Mouse (Mus musculus): ENCODE data around the gene Cdh15. TPM values are rescaled to one million over a fixed set of nuclear protein-coding genes. Genes with fewer than 3 reads are reported as not detected.

The Cdh15 gene
- polyA plus RNA-seq, 1 experiment from 2014 or later = 2.9 TPM

GRCm38 (mm10) chr8:122891440-122891839 lies 43.7 kb downstream of the Cdh15 start:
- Histone ChIP-seq H3K36me3 (ENCODE audit: control insufficient read depth, insufficient read depth, low read length) (peaks cover 58% of the 10 kb centered on the region), H3K4me3 (ENCODE audit: low read depth, low read length) (no peak overlapping the region), H3K27ac (ENCODE audit: low read length) (no peak overlapping the region), H3K9ac (ENCODE audit: low read depth, low read length) (no peak overlapping the region), H3K9me3 (replicated peaks; ENCODE audit: control insufficient read depth, low read length, poor library complexity, severe bottlenecking) (no peaks in the 10 kb centered on the region), H3K4me2 (ENCODE audit: low read length) (no peak overlapping the region), H3K27me3 (ENCODE audit: control insufficient read depth, insufficient read depth, low read depth, low read length) (no peaks in the 10 kb centered on the region), H3K4me1 (ENCODE audit: control insufficient read depth, insufficient read depth, low read length) (no peaks in the 10 kb centered on the region)
- 88% methylated on average over 12 of the region's 12 CpGs for WGBS
- ATAC-seq = no peak

- no peak overlapping the region for H3K4me2 ChIP-seq (ENCODE audit: low read length)
- peaks cover 50% of the 10 kb centered on the region for H3K36me3 ChIP-seq (ENCODE audit: control insufficient read depth, insufficient read depth, low read length)
- no peak overlapping the region for H3K27ac ChIP-seq (ENCODE audit: low read length)
- no peak for ATAC-seq
- H3K9me3 ChIP-seq (replicated peaks; ENCODE audit: control insufficient read depth, low read length, poor library complexity, severe bottlenecking) = no peaks in the 10 kb centered on the region
- H3K4me1 ChIP-seq (ENCODE audit: control insufficient read depth, insufficient read depth, low read length) = no peaks in the 10 kb centered on the region
- no peaks in the 10 kb centered on the region for H3K27me3 ChIP-seq (ENCODE audit: control insufficient read depth, insufficient read depth, low read depth, low read length)
- no peak overlapping the region for H3K9ac ChIP-seq (ENCODE audit: low read depth, low read length)
- H3K4me3 ChIP-seq (ENCODE audit: low read depth, low read length) = no peak overlapping the region
- WGBS = 92% methylated on average over 12 of the region's 12 CpGs
Measured at GRCm38 (mm10) chr8:122893451-122893850, 45.7 kb downstream of the Cdh15 start.

GRCm38 (mm10) chr8:122896317-122896716 lies 48.6 kb downstream of the Cdh15 start:
- no peak for ATAC-seq
- no peak overlapping the region for H3K9ac ChIP-seq (ENCODE audit: low read depth, low read length)
- H3K27ac ChIP-seq (ENCODE audit: low read length) = no peak overlapping the region
- no peak overlapping the region for H3K4me2 ChIP-seq (ENCODE audit: low read length)
- no peaks in the 10 kb centered on the region for H3K27me3 ChIP-seq (ENCODE audit: control insufficient read depth, insufficient read depth, low read depth, low read length)
- H3K4me3 ChIP-seq (ENCODE audit: low read depth, low read length) = no peak overlapping the region
- H3K9me3 ChIP-seq (replicated peaks; ENCODE audit: control insufficient read depth, low read length, poor library complexity, severe bottlenecking) = no peaks in the 10 kb centered on the region
- H3K36me3 ChIP-seq (ENCODE audit: control insufficient read depth, insufficient read depth, low read length) = peaks cover 40% of the 10 kb centered on the region
- H3K4me1 ChIP-seq (ENCODE audit: control insufficient read depth, insufficient read depth, low read length) = no peaks in the 10 kb centered on the region
- 92% methylated on average over 11 of the region's 11 CpGs for WGBS

- H3K4me1 ChIP-seq (ENCODE audit: control insufficient read depth, insufficient read depth, low read length) = no peaks in the 10 kb centered on the region
- H3K36me3 ChIP-seq (ENCODE audit: control insufficient read depth, insufficient read depth, low read length) = peaks cover 38% of the 10 kb centered on the region
- no peak for ATAC-seq
- no peak overlapping the region for H3K9ac ChIP-seq (ENCODE audit: low read depth, low read length)
- H3K4me3 ChIP-seq (ENCODE audit: low read depth, low read length) = no peak overlapping the region
- no peak overlapping the region for H3K4me2 ChIP-seq (ENCODE audit: low read length)
- no peak overlapping the region for H3K27ac ChIP-seq (ENCODE audit: low read length)
- WGBS = 93% methylated on average over 8 of the region's 8 CpGs
- no peaks in the 10 kb centered on the region for H3K9me3 ChIP-seq (replicated peaks; ENCODE audit: control insufficient read depth, low read length, poor library complexity, severe bottlenecking)
- no peaks in the 10 kb centered on the region for H3K27me3 ChIP-seq (ENCODE audit: control insufficient read depth, insufficient read depth, low read depth, low read length)
Measured at GRCm38 (mm10) chr8:122897200-122897599, 49.4 kb downstream of the Cdh15 start.

- no peaks in the 10 kb centered on the region for H3K4me1 ChIP-seq (ENCODE audit: control insufficient read depth, insufficient read depth, low read length)
- H3K9ac ChIP-seq (ENCODE audit: low read depth, low read length) = no peak overlapping the region
- H3K4me2 ChIP-seq (ENCODE audit: low read length) = no peak overlapping the region
- no peaks in the 10 kb centered on the region for H3K27me3 ChIP-seq (ENCODE audit: control insufficient read depth, insufficient read depth, low read depth, low read length)
- no peaks in the 10 kb centered on the region for H3K9me3 ChIP-seq (replicated peaks; ENCODE audit: control insufficient read depth, low read length, poor library complexity, severe bottlenecking)
- H3K4me3 ChIP-seq (ENCODE audit: low read depth, low read length) = no peak overlapping the region
- no peak overlapping the region for H3K27ac ChIP-seq (ENCODE audit: low read length)
- 87% methylated on average over 4 of the region's 4 CpGs for WGBS
- peaks cover 34% of the 10 kb centered on the region for H3K36me3 ChIP-seq (ENCODE audit: control insufficient read depth, insufficient read depth, low read length)
- no peak for ATAC-seq
Measured at GRCm38 (mm10) chr8:122898018-122898417, 50.3 kb downstream of the Cdh15 start.

GRCm38 (mm10) chr8:122898473-122898872 lies 50.7 kb downstream of the Cdh15 start:
- H3K27ac ChIP-seq (ENCODE audit: low read length) = no peak overlapping the region
- WGBS = 96% methylated on average over 12 of the region's 12 CpGs
- no peaks in the 10 kb centered on the region for H3K27me3 ChIP-seq (ENCODE audit: control insufficient read depth, insufficient read depth, low read depth, low read length)
- ATAC-seq = no peak
- H3K4me3 ChIP-seq (ENCODE audit: low read depth, low read length) = no peak overlapping the region
- H3K36me3 ChIP-seq (ENCODE audit: control insufficient read depth, insufficient read depth, low read length) = peaks cover 32% of the 10 kb centered on the region
- no peak overlapping the region for H3K9ac ChIP-seq (ENCODE audit: low read depth, low read length)
- no peaks in the 10 kb centered on the region for H3K9me3 ChIP-seq (replicated peaks; ENCODE audit: control insufficient read depth, low read length, poor library complexity, severe bottlenecking)
- H3K4me2 ChIP-seq (ENCODE audit: low read length) = no peak overlapping the region
- no peaks in the 10 kb centered on the region for H3K4me1 ChIP-seq (ENCODE audit: control insufficient read depth, insufficient read depth, low read length)

GRCm38 (mm10) chr8:122899085-122899484 lies 51.3 kb downstream of the Cdh15 start:
- Histone ChIP-seq H3K4me3 (ENCODE audit: low read depth, low read length) (no peak overlapping the region), H3K9ac (ENCODE audit: low read depth, low read length) (no peak overlapping the region), H3K4me1 (ENCODE audit: control insufficient read depth, insufficient read depth, low read length) (no peaks in the 10 kb centered on the region), H3K36me3 (ENCODE audit: control insufficient read depth, insufficient read depth, low read length) (peaks cover 29% of the 10 kb centered on the region), H3K9me3 (replicated peaks; ENCODE audit: control insufficient read depth, low read length, poor library complexity, severe bottlenecking) (no peaks in the 10 kb centered on the region), H3K27me3 (ENCODE audit: control insufficient read depth, insufficient read depth, low read depth, low read length) (no peaks in the 10 kb centered on the region), H3K27ac (ENCODE audit: low read length) (no peak overlapping the region), H3K4me2 (ENCODE audit: low read length) (no peak overlapping the region)
- ATAC-seq = no peak
- WGBS = 62% methylated on average over 5 of the region's 5 CpGs

- ATAC-seq = no peak
- no peak overlapping the region for H3K27ac ChIP-seq (ENCODE audit: low read length)
- no peaks in the 10 kb centered on the region; the same call in 1 of the 2 replicates for H3K4me1 ChIP-seq (ENCODE audit: control insufficient read depth, insufficient read depth, low read length)
- peaks cover 7% of the 10 kb centered on the region; the same call in 1 of the 2 replicates for H3K36me3 ChIP-seq (ENCODE audit: control insufficient read depth, insufficient read depth, low read length)
- H3K4me2 ChIP-seq (ENCODE audit: low read length) = no peak overlapping the region
- no peaks in the 10 kb centered on the region for H3K27me3 ChIP-seq (ENCODE audit: control insufficient read depth, insufficient read depth, low read depth, low read length)
- no peak overlapping the region for H3K4me3 ChIP-seq (ENCODE audit: low read depth, low read length)
- H3K9me3 ChIP-seq (replicated peaks; ENCODE audit: control insufficient read depth, low read length, poor library complexity, severe bottlenecking) = no peaks in the 10 kb centered on the region
- no peak overlapping the region for H3K9ac ChIP-seq (ENCODE audit: low read depth, low read length)
- 93% methylated on average over 7 of the region's 7 CpGs for WGBS
Measured at GRCm38 (mm10) chr8:122901476-122901875, 53.7 kb downstream of the Cdh15 start.

- WGBS = 81% methylated on average over 8 of the region's 8 CpGs
- Histone ChIP-seq H3K9me3 (replicated peaks; ENCODE audit: control insufficient read depth, low read length, poor library complexity, severe bottlenecking) (no peaks in the 10 kb centered on the region), H3K4me1 (ENCODE audit: control insufficient read depth, insufficient read depth, low read length) (no peaks in the 10 kb centered on the region; the same call in 1 of the 2 replicates), H3K36me3 (ENCODE audit: control insufficient read depth, insufficient read depth, low read length) (peaks cover 6% of the 10 kb centered on the region; the same call in 1 of the 2 replicates), H3K27me3 (ENCODE audit: control insufficient read depth, insufficient read depth, low read depth, low read length) (no peaks in the 10 kb centered on the region), H3K4me2 (ENCODE audit: low read length) (no peak overlapping the region), H3K9ac (ENCODE audit: low read depth, low read length) (no peak overlapping the region), H3K27ac (ENCODE audit: low read length) (no peak overlapping the region), H3K4me3 (ENCODE audit: low read depth, low read length) (no peak overlapping the region)
- ATAC-seq = no peak
Measured at GRCm38 (mm10) chr8:122901892-122902515, 54.2 kb downstream of the Cdh15 start.
